Mouse (Mus musculus) urinary bladder, postnatal 4 days (tissue): Measurements from ENCODE around the gene Plxna2.

Experiments
- DNase-seq, 2 experiments: peaks; one replicate each; pipeline ENCODE4 v3.0.0; 2021 to 2022; ENCODE audit warnings: low spot score in 2 of 2

The Plxna2 gene

GRCm38 (mm10) chr1:194816913-194817312, 198.9 kb downstream of the Plxna2 start:
- peak; percentile 51 to 69 for DNase-seq

GRCm38 (mm10) chr1:194820953-194821352, 202.9 kb downstream of the Plxna2 start:
- no peak for DNase-seq

GRCm38 (mm10) chr1:194821721-194822120, 203.7 kb downstream of the Plxna2 start:
- no peak for DNase-seq

- DNase-seq = no peak
Measured at GRCm38 (mm10) chr1:194828316-194828715, 210.3 kb downstream of the Plxna2 start.

GRCm38 (mm10) chr1:194835238-194835637, 217.2 kb downstream of the Plxna2 start:
- no peak for DNase-seq

GRCm38 (mm10) chr1:194836182-194836581, 218.2 kb downstream of the Plxna2 start:
- no peak for DNase-seq

GRCm38 (mm10) chr1:194836671-194837070, 218.7 kb downstream of the Plxna2 start:
- no peak for DNase-seq

GRCm38 (mm10) chr1:194839230-194839910, 221.4 kb downstream of the Plxna2 start:
- no peak for DNase-seq

- no peak for DNase-seq
Measured at GRCm38 (mm10) chr1:194843020-194843419, 225.0 kb downstream of the Plxna2 start.

- DNase-seq = no peak
Measured at GRCm38 (mm10) chr1:194847014-194847413, 229.0 kb downstream of the Plxna2 start.

GRCm38 (mm10) chr1:194851242-194852064, 233.4 kb downstream of the Plxna2 start:
- no peak for DNase-seq

GRCm38 (mm10) chr1:194852065-194852358, 234.0 kb downstream of the Plxna2 start:
- DNase-seq = no peak
